Mouse (Mus musculus): ENCODE data around the gene Eif2s1.
"Not testable (repeated sequence)": the region's sequence is repeated elsewhere in the genome, so short reads cannot be mapped to it uniquely, and the experiment has no call there.

Eif2s1 gene

DNA sequence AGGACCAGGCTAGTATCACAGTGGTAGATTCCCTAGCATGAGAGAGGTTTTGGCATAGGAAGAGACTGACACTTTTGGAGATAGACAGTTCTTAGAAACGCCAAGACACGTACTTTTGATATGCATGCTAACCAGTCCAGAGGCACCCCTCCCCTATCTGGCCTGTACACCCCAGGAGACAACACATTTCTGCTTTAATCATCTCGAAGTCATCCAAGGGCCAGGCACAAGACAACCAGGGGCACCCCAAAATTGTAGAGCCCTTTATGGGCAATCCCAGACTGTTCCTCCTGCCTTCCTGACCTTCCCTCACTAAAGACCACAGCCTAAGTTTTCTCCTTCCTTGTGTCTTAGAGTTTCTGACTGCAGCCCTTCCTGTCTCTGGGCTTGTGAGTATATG is 53.9 kb downstream of the Eif2s1 start:
- DNase-seq (ENCODE audit: low read depth) = no peak

- peak; percentile 56 for DNase-seq (ENCODE audit: low read depth)
Observed at GRCm38 (mm10) chr12:78916278-78916677, 54.7 kb downstream of the Eif2s1 start.

GRCm38 (mm10) chr12:78918227-78919078 is 56.8 kb downstream of the Eif2s1 start:
- peak; percentile 91 for DNase-seq (ENCODE audit: low read depth)

DNA sequence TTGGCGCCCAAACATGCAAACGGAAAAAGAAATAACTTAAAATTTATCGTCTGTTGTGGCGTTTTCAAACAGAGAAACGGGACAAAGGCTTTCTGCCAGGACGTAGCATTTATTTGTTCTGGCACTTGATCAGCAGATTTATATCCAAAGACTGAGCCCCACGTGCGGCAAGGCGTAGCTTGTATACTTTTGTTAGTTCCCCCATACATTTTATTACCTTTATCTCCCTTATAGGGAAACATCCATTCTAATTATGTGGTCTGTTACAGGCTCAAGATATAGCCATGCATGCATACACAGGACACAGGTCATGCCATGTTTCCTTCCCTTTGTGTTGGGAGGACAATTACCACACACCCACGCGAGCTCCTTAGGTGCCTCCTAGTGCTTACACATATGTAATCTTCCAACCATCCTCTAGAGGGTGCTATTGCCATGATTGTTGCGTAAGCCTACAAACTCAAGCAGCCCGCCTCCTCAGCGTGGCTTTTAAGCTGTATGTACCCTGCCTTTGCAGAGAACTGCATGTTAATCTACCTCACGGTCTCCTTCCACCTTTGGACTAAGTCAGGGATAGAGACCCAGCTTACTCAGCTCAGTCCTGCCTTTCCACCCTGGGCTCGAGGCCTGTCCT is 57.6 kb downstream of the Eif2s1 start:
- peak; percentile 93 for DNase-seq (ENCODE audit: low read depth)

DNA sequence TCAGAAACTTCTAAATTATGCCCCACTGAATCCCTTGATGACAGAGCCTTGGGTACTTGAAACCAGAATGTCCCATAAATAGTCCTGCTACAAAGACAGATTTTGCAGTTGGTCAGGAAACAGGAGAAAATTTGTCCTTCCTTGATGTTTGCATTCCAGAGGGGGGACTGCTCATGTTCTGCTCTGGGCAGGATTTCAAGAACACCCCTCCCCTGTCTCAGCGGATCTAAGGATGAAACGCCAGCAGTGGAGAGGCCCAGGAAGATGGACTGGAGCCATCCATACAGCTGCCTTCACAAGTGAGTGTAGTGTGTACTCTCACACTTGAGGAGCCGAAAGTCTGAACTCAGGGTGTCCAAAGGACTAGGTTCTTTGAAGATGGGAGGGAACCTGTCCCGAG is 59.8 kb downstream of the Eif2s1 start:
- DNase-seq (ENCODE audit: low read depth) = no peak

DNA sequence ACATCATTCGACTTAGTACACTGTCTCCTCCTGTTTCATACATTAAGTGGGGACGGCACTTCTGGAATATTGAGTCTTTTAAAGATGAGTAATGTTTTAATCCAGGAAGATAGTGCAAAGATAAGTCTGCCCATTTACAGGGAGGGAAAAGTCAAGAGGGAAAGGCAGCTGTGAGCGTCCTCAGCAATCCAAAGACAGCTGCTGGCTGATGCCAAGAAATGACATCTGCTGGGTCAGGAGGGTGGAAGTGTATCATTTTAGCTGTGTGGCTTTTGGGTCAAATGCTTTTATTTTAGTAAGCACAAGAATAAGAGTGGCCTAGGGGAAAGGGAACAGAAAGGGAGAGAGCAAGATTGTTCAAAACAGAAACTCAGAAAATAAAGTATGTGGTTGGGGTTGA is 60.4 kb downstream of the Eif2s1 start:
- DNase-seq (ENCODE audit: low read depth) = no peak

DNA sequence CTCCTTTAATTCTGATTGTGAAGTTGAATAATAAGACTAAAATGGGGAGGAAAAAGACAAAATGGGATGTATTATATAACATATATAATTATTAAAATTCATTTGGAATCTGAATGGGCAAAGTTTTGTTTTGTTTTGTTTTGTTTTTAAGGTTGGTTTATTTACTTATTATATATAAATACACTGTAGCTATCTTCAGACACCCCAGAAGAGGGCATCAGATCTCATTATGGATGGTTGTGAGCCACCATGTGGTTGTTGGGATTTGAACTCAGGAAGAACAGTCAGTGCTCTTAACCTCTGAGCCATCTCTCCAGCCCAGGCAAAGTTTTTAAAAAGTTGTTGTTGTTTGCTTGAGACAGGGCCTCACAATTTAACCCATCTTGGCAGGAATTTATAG is 61.4 kb downstream of the Eif2s1 start:
- not testable (repeated sequence) for DNase-seq (ENCODE audit: low read depth)

DNA sequence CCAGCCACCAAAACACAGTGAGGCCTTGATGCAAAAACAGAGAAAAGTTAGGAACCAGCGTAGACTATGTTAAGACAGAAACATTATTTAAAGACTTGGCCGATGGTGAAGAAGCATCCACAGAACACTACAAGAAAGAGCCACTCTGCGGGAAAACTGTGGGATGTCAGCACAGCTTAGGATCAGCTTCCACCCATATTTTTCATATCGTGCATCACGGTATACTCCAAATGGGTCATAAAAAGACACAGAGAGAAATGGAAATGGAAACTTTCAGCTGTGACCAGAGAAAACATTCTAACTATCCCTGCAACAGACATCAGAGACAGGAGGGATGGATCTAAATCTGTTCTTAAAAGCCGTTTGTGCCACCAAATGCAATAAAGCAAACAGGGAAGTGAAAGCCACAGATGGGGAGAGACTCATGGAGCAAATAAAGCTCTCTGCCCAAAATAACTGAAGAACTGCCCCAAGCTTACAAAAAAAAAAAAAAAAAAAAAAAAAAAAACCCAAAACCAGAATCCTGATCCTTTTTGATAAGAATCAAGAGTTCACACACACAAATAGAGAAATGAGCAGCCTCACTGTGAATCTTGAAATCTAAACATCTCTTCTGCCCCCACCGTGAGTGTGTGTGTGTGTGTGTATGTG is 62.0 kb downstream of the Eif2s1 start:
- DNase-seq (ENCODE audit: low read depth) = peak; percentile 64

DNA sequence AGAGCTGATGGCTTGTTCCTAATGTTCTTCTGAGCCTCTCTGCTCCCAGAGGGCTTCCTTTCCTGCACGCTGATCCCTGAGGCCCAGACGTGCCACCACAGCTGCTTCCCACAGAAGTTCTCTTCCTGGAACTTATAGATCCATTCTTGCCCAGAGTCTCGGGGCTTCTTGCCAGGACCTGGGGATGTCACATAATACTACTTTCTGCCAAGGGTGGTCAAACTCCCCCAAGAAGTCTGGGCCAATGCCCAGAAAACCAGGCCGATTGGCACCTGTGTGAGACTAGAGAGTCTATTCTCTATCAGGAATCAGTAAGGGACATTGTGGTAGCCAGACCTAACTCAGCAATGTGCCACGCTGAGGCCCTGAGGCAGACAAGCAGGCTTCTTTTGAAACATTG is 65.7 kb downstream of the Eif2s1 start:
- DNase-seq (ENCODE audit: low read depth) = no peak

DNA sequence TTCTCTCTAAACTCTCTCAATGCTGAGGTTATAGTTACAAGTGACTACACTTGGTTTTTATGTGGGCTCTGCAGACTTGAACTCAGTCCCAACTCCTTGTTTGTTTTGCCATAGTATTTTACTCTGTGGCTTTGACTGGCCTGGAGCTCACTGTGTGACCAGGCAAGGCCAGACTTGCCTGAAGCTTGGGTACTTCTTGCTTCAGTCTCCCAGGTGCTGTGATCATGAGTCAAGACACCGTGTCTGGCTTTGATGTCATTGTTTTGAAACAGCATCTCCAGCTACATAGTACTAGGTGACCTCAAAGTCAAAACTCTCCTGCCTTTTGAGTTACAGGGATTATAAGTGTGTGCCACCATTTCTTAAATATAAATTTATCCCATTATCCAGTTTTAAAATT is 68.3 kb downstream of the Eif2s1 start:
- DNase-seq (ENCODE audit: low read depth) = no peak

GRCm38 (mm10) chr12:78936494-78936893 is 74.9 kb downstream of the Eif2s1 start:
- DNase-seq (ENCODE audit: low read depth) = no peak

All from 416B (cell line).